Mouse (Mus musculus) bone marrow, adult 2 months (tissue): ENCODE measurements around the gene Rnase13.

ENCODE experiments used
- CTCF ChIP-seq: fragments of 200-500 bp; IDR thresholded peaks from 2 replicates; pipeline ENCODE4 v1.5.1; 2011; ENCODE audit warnings: low read length, control low read depth; ENCODE audit not compliant: control insufficient read depth, insufficient read depth
- POLR2A ChIP-seq: fragments of 200-500 bp; IDR thresholded peaks from 2 replicates; pipeline ENCODE4 v1.6.1; 2011; ENCODE audit warnings: low read depth, mild to moderate bottlenecking, control low read depth, low read length, borderline replicate concordance; ENCODE audit not compliant: control insufficient read depth

GRCm38 (mm10) chr14:51877517-51877916 is 45.1 kb downstream of the Rnase13 start:
- TF ChIP-seq POLR2A (no peak), CTCF (no peak)
